Mouse (Mus musculus): ENCODE measurements around the gene Fzd4. TPM values are rescaled to one million over a fixed set of nuclear protein-coding genes. Genes with fewer than 3 reads are reported as not detected.

Gene Fzd4
- total RNA-seq, 2 experiments from 2014 or later, result 6.4 to 10.2 TPM

DNA sequence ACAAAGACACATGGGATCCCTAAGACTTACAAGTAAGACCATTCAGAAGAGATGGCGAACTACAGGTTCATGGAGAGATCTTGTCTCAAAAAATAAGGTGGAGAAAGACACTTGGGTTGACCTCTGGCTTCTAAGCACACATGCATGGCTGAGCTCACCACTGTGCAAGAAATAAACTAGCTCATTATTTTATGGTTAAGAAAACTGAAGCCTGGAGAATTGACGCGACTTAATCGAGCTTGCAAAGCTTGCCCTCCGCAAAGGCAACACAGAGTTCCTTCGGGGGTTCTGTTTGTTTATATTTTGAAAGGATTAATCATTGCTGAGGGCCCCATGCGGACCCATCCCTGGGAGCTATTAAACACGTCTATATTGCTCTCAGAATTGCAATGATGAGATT, 18.5 kb downstream of the Fzd4 start:
- intact Hi-C loops (cut with DNase I), result loop anchor here (5.0 kb wide), 1 partner anchor 335 kb away; no protein-coding TSS in a partner anchor
- DNase-seq (ENCODE audit: low spot score in 2 of 2), result no peak

DNA sequence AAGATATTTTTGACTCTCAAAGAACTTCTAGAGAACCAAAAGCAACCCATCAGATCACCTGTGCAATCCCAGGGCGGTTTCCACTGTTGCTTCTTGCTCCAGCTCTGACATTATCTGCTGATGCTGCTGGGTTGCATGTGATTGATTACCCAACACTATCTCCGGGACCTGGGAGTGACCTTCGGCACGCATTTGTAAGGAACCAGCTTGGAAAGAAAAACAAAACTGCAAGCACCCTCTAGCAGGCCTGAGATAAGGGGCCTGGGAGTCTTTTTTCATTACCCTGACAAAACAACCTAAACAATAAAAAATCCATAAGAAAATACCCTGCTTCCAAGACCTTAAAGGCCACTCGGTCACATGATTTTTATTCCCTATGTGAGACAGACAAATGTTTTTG, 19.0 kb downstream of the Fzd4 start:
- intact Hi-C loops (cut with DNase I), result loop anchor here (5.0 kb wide), 1 partner anchor 336 kb away; no protein-coding TSS in a partner anchor

DNA sequence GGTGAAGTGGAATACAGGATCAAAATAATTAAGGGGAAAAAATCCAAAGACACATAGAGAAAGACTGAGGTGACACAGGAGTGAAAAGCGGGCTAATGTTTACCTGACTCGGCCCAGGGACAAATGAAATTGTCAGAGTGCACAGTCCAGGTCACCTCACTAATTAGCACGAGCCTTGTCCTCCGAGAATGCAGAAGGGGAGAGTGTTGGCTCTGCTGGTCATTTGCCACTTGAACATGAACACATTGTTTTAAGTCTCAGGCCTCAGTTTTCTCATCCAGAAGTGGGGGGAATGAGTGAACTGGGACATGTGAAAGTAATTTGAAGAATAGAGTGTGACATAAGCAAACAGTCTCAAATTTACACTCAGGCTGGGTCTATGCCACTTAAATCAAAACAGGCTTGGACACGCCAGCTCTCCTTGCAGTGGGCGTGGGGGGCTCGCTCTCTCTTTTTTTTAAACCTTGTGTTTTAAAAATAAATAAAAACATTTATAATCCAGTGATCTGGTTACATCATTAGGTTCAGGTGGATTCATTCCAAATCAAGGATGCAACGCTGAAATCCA, 19.6 kb downstream of the Fzd4 start:
- intact Hi-C loops (cut with DNase I), result loop anchor here (5.0 kb wide), 1 partner anchor 336 kb away; no protein-coding TSS in a partner anchor
- no peak for DNase-seq (ENCODE audit: low spot score in 2 of 2)

More for the DNA sequence above, 19.0 kb downstream of the Fzd4 start:
- DNase-seq (ENCODE audit: low spot score in 2 of 2), result no peak

DNA sequence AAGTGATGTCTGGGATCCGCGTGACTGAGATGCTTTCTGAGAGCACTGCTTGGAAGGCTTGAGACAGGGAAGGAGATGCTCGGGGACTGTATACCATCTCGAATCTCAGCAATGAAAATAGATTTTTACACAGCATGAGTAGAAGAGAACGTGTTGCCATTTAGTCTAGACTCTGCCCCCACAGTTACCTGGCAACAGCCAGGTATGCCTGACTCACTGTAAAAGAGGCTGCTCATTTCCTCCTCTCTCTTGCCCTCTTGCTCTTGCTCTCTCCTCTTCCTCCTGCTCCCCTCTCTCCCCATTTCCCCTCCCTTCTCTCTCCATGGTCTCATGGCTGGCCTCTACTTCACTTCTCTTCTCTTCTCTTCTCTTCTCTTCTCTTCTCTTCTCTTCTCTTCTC, 20.5 kb downstream of the Fzd4 start:
- no peak for DNase-seq (ENCODE audit: low spot score in 2 of 2)
- intact Hi-C loops (cut with DNase I), result loop anchor here (5.0 kb wide), 1 partner anchor 337 kb away; no protein-coding TSS in a partner anchor

DNA sequence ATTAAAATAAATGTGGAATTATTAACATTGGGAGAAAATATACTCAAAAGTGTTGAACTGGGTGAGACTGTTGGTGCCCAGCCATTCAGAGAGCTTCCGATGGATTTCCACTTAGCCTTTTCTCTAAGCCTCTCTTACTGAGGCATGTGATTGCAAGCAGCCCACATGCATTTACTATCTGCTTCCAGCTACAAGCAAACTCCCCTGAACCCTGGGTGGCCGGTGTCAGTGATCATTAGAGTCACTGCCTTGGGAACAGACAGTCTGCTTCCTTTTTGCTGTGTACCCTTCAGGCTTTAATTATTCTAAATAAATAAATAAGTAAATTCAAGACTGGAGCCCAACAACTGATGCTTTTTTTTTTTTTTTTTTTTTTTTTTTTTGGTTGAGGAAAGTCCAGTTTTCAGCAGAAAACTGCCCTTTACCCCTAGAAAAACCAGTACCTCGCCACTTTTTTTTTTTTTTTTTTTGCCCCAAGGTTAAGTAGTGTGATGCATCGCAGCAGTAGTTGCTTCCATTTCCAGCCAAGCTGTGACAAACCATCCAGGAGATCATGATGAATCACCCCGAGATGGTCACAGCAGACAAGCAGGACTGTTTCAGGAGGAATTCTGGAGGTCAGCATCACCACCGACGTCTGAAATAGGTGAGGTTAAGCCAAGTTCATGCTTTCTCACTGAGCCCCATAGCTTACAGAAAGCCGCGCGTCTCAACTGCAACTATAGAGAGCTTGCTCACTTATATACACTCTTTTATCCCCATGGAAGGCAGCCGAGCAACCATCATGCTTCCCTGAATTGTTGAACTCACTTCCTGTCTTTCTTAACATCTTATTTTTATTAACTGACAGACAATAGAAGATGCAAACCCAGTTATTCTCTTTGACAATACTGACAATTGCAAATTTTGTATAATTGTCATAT, 21.9 kb downstream of the Fzd4 start:
- no peak for DNase-seq (ENCODE audit: low spot score in 2 of 2)
- intact Hi-C loops (cut with DNase I), result no loop called here

DNA sequence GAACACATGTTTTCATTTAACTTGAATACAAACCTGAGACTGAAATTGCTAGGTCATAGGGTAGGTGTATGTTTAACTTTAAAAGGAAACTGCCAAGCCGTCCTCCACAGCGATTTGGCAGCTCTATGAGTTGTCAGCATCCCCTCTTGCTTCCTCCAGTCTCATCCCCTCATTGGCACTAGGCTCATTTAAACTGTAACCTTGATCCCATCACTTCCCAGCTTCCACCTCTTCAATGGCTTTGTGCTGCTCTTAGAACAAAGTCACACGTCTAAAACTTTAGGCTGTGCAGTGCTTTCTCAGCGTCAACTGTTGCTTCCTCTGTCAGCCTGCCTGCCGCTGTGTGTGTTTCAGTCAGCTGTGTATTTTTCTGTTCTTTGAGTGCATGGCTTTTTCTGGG, 22.9 kb downstream of the Fzd4 start:
- intact Hi-C loops (cut with DNase I), result no loop called here
- DNase-seq (ENCODE audit: low spot score in 2 of 2), result no peak

DNA sequence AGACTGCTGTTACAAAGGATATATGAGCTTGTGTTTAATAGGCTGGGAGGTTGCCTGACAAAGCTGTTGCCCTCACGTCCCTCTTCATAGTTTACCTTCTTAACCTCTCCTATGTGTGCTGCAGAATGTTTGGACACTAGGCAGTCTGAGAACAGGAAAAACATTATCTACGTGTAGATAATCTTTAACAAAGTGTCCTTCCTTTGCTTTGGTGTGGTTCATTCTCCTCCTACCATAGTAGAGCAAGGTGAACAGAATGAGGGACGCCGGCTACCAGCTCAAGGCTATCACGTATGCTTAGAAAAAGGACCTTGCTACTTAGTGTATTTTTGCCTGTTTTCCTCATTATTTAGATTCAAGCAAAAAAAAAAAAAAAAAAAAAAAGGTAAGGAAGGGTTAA, 24.6 kb downstream of the Fzd4 start:
- intact Hi-C loops (cut with DNase I), result no loop called here
- DNase-seq (ENCODE audit: low spot score in 2 of 2), result no peak

DNA sequence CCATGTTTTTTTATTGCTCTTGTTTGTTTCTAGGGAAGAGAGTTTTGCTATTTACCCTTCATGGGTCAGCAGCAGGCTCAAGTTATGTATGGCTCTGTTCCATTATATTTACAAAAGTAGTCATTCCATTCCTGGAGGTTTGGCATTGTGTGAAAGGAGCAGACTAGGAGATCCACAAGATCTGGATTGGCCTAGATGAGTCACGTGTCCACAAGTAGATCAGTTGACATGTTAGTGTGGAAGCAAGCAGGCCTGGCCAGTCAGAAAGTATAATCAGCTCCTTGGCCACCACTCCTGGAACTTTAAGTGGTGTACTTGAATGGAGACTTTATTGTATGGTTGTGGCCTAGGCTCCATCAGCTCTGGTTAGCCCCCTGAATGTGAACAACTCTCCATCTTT, 25.2 kb downstream of the Fzd4 start:
- DNase-seq (ENCODE audit: low spot score in 2 of 2), result no peak
- intact Hi-C loops (cut with DNase I), result no loop called here

DNA sequence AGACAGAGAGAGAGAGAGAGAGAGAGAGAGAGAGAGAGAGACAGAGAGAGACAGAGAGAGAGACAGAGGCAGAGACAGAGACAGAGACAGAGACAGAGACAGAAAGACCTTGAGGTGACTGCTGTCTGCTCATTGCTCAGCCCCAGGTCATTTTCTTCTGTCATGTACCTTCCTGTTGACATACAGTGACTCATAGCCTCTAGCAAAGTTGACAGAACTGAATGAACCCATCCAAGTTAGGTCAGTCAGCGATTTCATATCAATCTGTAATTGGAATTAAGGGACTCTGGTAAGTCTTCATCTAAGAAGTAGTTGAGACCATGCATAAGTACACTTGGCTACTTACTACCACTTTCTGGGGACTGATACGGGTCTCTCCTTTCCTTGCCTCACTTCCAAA, 27.0 kb downstream of the Fzd4 start:
- DNase-seq (ENCODE audit: low spot score in 2 of 2), result no peak
- intact Hi-C loops (cut with DNase I), result no loop called here

DNA sequence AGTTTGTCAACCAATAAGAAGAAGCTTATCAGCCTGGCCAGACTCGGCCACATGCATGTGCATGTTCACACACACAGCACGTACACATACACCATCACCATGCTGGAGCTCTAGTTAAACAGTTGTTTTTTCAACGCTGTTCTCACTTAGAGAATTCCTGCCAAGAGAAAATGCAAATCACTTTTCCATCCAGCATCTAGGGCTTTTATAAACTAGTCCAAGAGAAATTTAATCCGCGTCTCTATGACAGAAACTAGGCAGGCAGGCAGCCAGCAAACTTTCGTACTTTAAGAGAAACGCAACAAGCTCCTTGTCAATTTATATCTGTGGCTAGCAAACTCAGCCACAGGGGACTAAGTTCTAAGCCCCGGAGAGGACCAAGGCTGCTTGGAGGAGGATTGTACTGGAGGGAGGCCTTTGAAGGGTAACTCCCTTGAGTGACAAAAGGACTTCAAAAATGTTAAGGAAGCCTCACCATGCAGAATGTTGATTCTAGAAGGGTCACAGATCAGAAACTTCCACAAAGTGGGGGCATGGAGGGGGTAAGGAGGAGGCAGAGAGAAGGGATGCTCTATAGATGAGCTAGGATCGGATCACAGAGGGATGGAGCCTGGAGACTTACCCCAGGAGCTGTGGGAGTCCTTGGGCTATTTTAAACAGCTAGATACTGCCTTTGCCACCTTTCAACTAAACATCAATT, 29.2 kb downstream of the Fzd4 start:
- intact Hi-C loops (cut with DNase I), result no loop called here
- DNase-seq (ENCODE audit: low spot score in 2 of 2), result peak; percentile 67 to 83

DNA sequence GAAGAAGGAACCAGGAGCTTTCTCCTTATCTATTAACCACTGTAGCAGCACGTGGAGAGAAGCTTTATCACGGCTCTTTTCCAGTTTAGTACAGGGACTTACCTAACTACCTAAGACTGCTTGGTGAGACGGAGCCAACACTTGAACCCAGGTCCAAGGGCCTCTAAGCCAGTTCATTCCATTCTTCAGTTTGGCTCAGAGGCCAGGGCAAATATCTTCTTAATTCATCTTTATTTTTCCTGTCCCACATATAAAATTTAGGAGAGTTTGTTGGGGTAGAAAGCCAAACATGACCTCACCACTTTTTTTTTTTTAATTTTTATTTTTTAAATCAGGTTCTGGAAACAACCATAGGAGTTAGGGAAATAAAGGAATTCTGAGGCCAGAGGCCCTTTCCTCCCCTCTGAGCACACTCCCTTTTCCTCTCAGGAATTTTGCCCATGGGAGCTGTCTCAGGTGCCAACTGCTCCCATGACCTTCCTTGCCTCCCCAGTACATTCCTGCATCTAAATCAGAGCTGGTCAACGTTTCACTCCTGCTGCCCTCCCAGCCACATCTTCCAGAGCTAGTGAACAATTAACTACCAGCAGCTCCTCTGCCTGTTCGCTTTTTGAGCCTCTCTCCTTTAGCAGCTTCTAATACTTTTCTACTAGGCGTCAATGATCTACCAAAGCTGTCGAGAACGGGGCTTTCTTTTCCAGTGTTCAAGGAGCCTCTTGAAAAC, 29.9 kb downstream of the Fzd4 start:
- DNase-seq (ENCODE audit: low spot score in 2 of 2), result no peak
- intact Hi-C loops (cut with DNase I), result no loop called here

DNA sequence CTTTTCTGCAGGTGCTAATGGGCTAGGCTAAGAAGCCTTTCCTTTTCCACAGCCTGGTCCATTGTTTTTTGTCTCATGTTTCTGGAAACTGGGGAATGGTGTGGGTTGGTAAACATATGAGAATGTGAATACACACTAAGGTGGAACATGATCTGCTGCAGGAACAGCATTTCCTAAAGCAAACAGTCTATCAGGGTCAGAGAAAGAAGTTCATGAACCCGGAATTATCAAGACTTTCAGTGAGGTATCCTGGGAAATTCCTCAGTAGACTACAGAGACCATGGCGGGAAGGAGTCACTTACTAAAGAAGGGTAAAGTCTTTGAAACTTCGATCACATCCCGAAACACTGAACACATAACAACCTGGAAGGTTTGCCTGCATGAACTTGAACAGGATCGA, 32.2 kb downstream of the Fzd4 start:
- no peak for DNase-seq (ENCODE audit: low spot score in 2 of 2)
- intact Hi-C loops (cut with DNase I), result loop anchor here (1.0 kb wide), 1 partner anchor 37 kb away; no protein-coding TSS in a partner anchor

DNA sequence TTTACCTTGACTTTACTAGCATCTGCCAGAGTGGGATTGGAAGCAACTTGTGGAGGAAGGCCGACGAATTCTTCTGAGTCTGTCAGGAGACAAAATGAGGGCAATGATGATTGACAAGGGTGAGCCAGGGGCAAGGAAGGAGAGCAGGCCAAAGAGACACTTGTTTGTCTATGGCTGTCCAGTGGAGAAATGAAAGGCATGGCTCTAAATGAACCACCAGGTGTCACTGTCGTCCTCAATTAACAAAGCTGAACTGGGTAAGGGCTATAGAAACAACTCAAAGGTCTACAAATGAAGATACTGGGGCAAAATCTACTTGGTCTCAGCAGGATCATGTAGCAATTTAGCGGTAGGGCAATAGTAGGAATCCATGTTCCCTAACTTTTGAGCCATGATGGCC, 33.4 kb downstream of the Fzd4 start:
- intact Hi-C loops (cut with DNase I), result no loop called here
- peak; percentile 54 to 69 for DNase-seq (ENCODE audit: low spot score in 2 of 2)

DNA sequence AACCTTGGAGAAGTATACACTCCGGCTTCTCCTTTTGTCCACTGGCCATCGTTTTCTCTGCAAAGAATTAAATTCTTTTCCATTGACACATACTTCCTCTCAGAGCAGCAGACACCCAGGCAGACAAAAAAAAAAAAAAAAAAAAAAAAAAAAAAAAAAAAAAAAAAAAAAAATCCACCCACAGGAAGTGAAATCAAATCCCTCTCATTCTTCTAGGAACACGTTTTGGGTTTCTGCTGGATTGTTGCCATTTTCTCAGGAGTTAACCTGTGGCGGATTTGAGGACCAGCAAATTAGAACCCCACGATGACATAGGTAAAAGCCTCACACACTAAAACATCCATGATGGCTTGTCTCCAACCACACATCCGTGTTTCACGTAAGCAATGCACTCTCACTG, 37.1 kb downstream of the Fzd4 start:
- intact Hi-C loops (cut with DNase I), result no loop called here
- DNase-seq (ENCODE audit: low spot score in 2 of 2), result no peak

DNA sequence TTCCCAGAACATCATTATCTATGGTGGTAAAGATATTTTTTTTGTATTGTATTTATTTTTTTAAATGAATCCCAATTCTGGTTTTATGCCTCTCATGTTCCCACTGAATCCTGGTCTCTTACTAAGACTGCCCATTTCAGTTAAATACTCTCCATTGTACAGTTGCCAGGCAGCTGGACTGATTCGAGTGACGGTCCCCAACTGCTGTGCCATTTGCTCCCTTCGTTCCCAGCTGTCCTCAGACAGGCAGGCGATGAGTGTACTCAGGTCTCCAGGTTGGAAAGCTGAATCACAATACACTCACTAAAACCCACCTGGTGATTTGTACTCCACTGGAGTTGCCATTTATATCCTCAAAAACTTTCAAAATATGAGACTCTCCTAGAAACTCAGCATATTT, 38.1 kb downstream of the Fzd4 start:
- intact Hi-C loops (cut with DNase I), result no loop called here
- DNase-seq (ENCODE audit: low spot score in 2 of 2), result no peak

DNA sequence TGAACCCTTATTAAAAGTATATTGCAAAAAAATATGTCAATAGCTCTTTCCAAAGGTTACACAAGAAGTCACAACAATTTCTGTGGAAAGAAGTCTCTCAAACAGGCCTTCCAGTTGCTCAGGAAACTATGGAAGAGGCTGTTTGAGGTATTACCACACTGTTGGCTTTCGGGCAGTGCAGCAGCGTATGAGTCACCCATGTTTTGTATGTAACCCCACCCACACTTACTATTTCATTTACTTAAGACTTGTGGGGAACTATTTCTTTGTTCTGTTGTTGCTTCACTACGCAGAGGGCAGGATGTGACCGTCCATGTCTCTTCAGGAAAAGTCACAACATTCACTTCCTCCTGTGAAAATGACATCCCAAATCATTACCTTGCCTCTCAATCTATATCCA, 41.0 kb downstream of the Fzd4 start:
- no peak for DNase-seq (ENCODE audit: low spot score in 2 of 2)
- intact Hi-C loops (cut with DNase I), result no loop called here

DNA sequence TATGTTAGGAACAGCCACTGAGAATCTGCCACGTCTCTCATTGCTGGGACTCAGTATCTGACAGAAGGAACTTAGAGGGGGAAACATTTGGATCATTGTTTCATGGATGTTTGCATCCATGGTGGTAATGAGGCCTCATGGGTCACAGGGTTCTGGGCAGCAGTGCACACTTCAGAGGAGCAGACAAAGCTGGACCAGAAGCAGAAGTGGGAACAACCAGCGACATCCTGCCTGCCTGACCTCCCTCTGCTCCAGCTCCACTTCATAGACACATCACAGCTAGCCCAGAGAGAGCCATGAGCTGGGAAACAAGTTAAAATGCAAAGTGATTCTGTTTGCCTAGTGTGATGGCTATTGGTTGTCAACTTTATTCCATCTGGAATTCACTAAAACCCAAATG, 46.2 kb downstream of the Fzd4 start:
- intact Hi-C loops (cut with DNase I), result no loop called here
- no peak for DNase-seq (ENCODE audit: low spot score in 2 of 2)

DNA sequence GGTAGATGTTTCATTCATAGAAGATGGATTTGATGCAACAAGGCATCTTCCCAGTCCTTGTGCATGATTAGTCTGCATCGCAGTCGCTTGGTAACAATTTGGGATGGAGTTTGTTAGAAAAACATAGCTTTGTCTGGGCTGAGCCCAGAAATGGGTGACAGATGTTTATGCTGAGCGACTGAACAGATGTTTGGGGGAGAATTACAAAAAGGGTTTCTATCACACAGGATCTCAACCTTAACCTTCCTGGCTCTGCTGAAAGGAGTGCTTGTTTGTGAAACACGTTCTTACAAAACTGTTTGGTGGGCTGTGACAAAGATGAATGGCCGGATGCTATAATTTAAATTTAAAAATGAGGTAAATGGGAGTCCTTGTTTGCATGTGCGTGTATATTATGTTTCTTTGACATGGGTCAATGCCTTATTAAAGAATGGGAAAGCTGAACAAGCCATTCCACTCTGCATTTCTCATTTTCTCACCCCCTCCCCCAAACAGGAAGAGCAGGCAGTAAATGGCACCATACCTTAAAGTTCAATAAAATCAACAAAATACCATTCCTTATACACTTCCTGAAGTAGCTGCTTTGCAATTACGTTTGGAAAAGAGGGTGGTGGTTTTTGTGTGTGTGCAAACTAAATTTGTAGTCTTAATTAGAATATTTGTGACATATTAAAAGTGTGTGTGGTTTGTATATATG, 52.4 kb downstream of the Fzd4 start:
- intact Hi-C loops (cut with DNase I), result no loop called here
- DNase-seq (ENCODE audit: low spot score in 2 of 2), result no peak

DNA sequence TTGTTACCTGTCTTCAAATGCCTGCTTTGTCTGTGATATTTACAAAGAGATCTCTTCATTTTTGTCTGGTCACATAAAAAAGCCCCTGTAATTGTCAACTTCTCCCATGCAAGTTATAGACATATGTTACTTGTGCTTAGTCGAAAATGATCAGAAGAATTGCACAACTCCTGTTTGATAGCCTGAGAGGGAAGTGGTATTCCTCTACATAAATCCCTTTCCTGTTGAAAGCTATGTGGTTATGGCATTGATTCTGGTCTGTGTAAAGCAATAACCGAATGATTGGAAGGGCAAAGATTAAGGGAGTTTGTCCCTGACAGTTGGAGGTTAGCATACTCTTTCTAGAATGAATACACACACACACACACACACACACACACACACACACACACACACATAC, 55.5 kb downstream of the Fzd4 start:
- intact Hi-C loops (cut with DNase I), result no loop called here
- DNase-seq (ENCODE audit: low spot score in 2 of 2), result no peak
